Mouse (Mus musculus): ENCODE measurements at regions not wholly inside any gene's neighbourhood (a gene's known extent, or its start where the extent isn't known, plus 50 kb on each side); places are given as distances from the start of the nearest gene placed in this dataset.

DNA sequence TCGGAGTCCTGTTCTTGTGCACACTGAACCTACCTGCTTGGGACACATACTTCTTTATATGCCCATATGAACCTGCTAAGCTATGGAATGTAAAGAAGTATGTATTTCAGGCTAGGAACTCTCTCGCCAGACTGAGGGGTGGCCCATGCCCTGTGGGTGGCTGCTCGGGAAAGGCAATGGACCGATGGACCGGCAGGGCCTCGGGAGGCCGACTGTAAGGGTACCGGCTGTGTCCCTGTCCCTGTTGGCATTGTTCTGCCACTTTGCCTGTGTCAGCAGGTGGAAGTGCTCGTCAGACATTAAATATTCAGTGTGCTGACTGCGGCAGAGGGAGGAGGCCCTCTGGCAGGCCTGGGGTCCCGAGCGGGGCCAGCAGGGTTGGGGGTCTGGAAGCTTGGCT lies 54.5 kb upstream of the Gata5 start:
- CTCF ChIA-PET = no interaction called here

DNA sequence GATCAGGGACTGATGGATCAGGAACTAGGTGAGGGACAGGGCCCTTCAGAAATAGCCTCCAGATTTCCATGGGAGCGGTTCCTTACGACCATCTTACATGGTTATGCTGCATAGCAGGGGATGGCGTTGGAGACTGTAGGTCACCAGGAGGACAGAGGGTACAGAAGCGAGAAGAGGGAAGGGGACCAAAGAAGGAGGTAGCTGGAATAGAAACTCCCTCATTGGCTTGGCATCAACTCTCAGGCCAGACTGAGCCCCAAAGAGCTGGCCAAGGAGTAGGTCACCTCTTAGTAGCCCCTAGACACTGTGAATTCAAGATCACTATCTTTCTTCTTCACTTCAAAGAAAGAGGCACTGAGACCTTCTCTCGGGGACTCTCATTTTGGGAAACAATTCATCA lies 53.6 kb upstream of the Gata5 start:
- CTCF ChIA-PET = no interaction called here

DNA sequence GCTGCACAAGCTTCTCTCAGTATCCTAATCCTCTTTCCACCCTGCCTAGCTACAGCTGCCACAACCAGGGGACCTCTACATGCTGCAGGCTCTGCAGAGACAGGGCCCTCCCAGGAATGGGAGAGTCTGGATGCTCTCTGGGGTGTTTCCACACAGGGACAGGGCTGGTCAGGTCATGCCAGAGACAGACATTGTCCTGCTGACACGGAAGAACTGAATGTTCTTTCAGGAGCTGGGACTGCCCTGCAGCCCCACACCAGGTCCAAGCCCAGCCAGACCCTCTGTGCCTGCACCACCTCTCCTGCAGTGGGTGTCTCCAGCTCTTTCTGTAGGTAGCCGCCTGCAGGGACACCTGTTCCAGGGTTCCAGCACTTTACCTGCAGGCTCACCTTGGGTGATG lies 52.8 kb upstream of the Gata5 start:
- CTCF ChIA-PET = interaction anchor here (0.7 kb wide), 2 partner anchors 10 to 128 kb away, joined by 4 to 10 read pairs; no protein-coding TSS in a partner anchor

- CTCF ChIA-PET = no interaction called here
Observed at GRCm38 (mm10) chr2:180385967-180386688, 51.6 kb upstream of the Gata5 start.

DNA sequence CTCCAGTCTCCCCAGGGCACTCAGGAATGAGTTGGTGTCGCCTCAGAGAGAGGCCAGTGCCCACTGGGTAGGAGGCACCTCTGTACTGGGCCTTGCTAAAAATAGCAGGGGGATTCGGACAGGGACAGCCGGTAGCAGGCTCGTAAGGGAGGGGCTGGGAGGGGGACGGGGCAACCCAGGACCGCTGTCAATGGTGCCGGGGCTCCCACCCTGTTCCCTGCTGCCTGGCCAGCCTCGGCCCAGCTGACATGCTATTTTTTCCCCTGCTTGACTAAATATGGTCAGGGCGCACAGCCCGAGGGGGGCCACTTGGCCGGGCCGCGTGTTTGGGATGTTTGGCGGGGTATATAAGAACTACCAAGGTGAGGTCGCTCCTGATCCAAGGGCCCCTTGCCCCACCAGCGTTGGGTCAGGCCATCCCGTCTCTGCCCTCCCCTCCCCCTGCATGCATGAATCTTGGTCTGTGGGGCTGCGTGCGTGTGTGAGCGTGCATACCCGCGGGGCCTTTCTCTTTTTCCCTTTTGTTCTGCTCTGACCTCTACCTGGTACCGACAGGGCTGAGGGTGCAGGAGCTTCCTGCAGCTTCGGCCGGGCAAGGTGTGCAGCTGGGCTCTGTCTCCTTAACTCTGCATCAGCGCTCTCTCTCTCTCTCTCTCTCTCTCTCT lies 50.9 kb upstream of the Gata5 start:
- CTCF ChIA-PET = no interaction called here

Measured in spleen, embryonic (tissue).